Mouse (Mus musculus) limb, embryonic 12.5 days (tissue): ENCODE results near the gene Arhgap35. TPM values are rescaled to one million over a fixed set of nuclear protein-coding genes. Genes with fewer than 3 reads are reported as not detected.

Experiments used
- ATAC-seq: fragments of 200-750 bp; cut with Nextera tagmentation; 2 replicates; pipeline ENCODE4 v1.8.0; 2017; ENCODE audit warnings: low read depth, moderate TSS enrichment; ENCODE audit not compliant: insufficient number of reproducible peaks, insufficient read depth, low FRiP score, low TSS enrichment
- H3K27ac ChIP-seq: fragments of 300-500 bp; sonication (generic); 2 replicates; pipeline ENCODE4 v1.5.1; 2016; ENCODE audit warnings: mild to moderate bottlenecking, moderate library complexity
- H3K27me3 ChIP-seq: fragments of 300-500 bp; sonication (generic); 2 replicates; pipeline ENCODE4 v1.6.1; 2016; ENCODE audit warnings: mild to moderate bottlenecking, moderate library complexity
- H3K36me3 ChIP-seq: fragments of 300-500 bp; sonication (generic); 2 replicates; pipeline ENCODE4 v1.6.1; 2016; ENCODE audit warnings: mild to moderate bottlenecking, moderate library complexity
- H3K4me1 ChIP-seq: fragments of 300-500 bp; sonication (generic); replicated peaks from 2 replicates; pipeline ENCODE4 v1.6.1; 2016
- H3K4me2 ChIP-seq: fragments of 300-500 bp; sonication (generic); 2 replicates; pipeline ENCODE4 v1.6.1; 2016; ENCODE audit warnings: mild to moderate bottlenecking, moderate library complexity
- H3K4me3 ChIP-seq: fragments of 300-500 bp; sonication (generic); replicated peaks from 2 replicates; pipeline ENCODE4 v1.5.1; 2016; ENCODE audit warnings: mild to moderate bottlenecking
- H3K9ac ChIP-seq: fragments of 300-500 bp; sonication (generic); replicated peaks from 2 replicates; pipeline ENCODE4 v1.6.1; 2016; ENCODE audit warnings: mild to moderate bottlenecking, moderate library complexity
- H3K9me3 ChIP-seq: fragments of 300-500 bp; sonication (generic); 2 replicates; pipeline ENCODE4 v1.6.1; 2016; ENCODE audit warnings: mild to moderate bottlenecking, moderate library complexity
- WGBS: fragments of 180-500 bp; shearing (Covaris S2); methylation state at CpG from one replicate; pipeline ENCODE4 v1.1.7; 2016; 5-methylcytosine and 5-hydroxymethylcytosine counted together
- polyA plus RNA-seq: library from polyadenylated mRNA; unstranded; fragments of >200 nt; fragmentation: Nextera tagmentation; extraction: Ambion mirVana; gene quantifications from 2 replicates; pipeline ENCODE4 v1.2.1, GENCODE M21; 2016

The Arhgap35 gene
- polyA plus RNA-seq, 1 experiment from 2014 or later, result 25.6 TPM

GRCm38 (mm10) chr7:16570737-16571136, 44.1 kb downstream of the Arhgap35 start:
- Histone ChIP-seq H3K27me3 (no peaks in the 10 kb centered on the region), H3K9me3 (no peaks in the 10 kb centered on the region), H3K4me2 (no peak overlapping the region), H3K4me3 (no peak overlapping the region), H3K27ac (no peak overlapping the region), H3K4me1 (peaks cover 10% of the 10 kb centered on the region; the same call in 1 of the 2 replicates), H3K9ac (no peak overlapping the region), H3K36me3 (peaks cover 4% of the 10 kb centered on the region; the same call in 1 of the 2 replicates)
- no peak for ATAC-seq
- 78% methylated on average over 1 of the region's 1 CpGs for WGBS

GRCm38 (mm10) chr7:16564491-16564890, 50.3 kb downstream of the Arhgap35 start:
- ATAC-seq, result no peak
- Histone ChIP-seq H3K9me3 (no peaks in the 10 kb centered on the region), H3K4me1 (no peaks in the 10 kb centered on the region), H3K27ac (no peak overlapping the region), H3K36me3 (peaks cover 60% of the 10 kb centered on the region), H3K4me2 (no peak overlapping the region), H3K27me3 (no peaks in the 10 kb centered on the region), H3K4me3 (no peak overlapping the region), H3K9ac (no peak overlapping the region)
- 86% methylated on average over 8 of the region's 8 CpGs for WGBS

DNA sequence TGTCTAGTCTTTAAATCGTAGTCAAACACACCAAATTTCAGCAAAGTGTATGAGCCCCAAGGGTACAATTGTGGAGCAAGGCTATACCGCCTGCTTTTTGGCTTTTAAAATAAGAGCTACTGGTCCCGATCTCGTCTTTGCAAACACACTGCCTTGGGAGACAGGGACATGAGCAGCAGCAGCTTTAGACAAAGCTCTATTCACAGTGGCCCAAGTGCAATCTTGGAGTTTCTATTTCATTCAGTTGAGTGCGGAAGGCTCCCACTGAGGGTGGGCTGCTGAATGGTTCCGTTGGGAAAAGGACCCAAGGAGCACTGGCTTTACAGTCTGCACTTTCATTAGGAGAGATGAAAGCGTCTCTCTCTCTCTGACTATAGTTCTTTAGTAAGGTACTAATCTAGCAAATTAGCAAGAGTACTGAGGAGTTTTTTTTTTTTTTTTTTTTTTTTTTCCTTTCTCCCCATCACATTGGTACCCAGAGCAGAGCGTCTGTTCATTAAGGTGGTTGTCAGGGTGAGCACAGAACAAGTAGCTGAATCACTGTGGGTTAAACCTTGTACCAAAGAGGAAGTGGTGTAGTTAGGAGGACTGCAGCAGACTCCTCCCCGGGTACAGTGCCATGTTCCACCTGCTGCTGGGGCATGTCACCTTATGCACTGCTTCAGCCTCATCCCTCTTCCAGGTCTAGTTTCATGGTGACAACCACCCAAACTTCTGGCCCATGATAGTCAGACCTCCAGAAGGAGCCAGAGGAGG, 56.8 kb downstream of the Arhgap35 start:
- Histone ChIP-seq H3K4me1 (peaks cover 37% of the 10 kb centered on the region), H3K4me3 (no peak overlapping the region), H3K4me2 (no peak overlapping the region), H3K36me3 (peaks cover 53% of the 10 kb centered on the region), H3K9ac (no peak overlapping the region), H3K9me3 (no peaks in the 10 kb centered on the region), H3K27ac (no peak overlapping the region), H3K27me3 (no peaks in the 10 kb centered on the region)
- ATAC-seq, result no peak
- 56% methylated on average over 9 of the region's 9 CpGs for whole genome bisulfite sequencing

- Histone ChIP-seq H3K27me3 (no peaks in the 10 kb centered on the region), H3K9me3 (no peaks in the 10 kb centered on the region), H3K4me3 (no peak overlapping the region), H3K4me2 (no peak overlapping the region), H3K27ac (0 out of 2 replicates have a peak overlapping the region, but pooled peaks have one; percentile 12), H3K9ac (no peak overlapping the region), H3K36me3 (peaks cover 46% of the 10 kb centered on the region), H3K4me1 (peaks cover 37% of the 10 kb centered on the region)
- 50% methylated on average over 4 of the region's 4 CpGs for WGBS
- ATAC-seq, result no peak
Measured at GRCm38 (mm10) chr7:16557251-16557650, 57.5 kb downstream of the Arhgap35 start.

- 94% methylated on average over 3 of the region's 3 CpGs for WGBS
- ATAC-seq, result no peak
- H3K4me1 ChIP-seq, result peaks cover 37% of the 10 kb centered on the region
- no peak overlapping the region for H3K27ac ChIP-seq
- no peaks in the 10 kb centered on the region for H3K27me3 ChIP-seq
- no peaks in the 10 kb centered on the region for H3K9me3 ChIP-seq
- no peak overlapping the region for H3K4me2 ChIP-seq
- no peak overlapping the region for H3K4me3 ChIP-seq
- H3K36me3 ChIP-seq, result peaks cover 33% of the 10 kb centered on the region
- no peak overlapping the region for H3K9ac ChIP-seq
Measured at GRCm38 (mm10) chr7:16554215-16554614, 60.6 kb downstream of the Arhgap35 start.

DNA sequence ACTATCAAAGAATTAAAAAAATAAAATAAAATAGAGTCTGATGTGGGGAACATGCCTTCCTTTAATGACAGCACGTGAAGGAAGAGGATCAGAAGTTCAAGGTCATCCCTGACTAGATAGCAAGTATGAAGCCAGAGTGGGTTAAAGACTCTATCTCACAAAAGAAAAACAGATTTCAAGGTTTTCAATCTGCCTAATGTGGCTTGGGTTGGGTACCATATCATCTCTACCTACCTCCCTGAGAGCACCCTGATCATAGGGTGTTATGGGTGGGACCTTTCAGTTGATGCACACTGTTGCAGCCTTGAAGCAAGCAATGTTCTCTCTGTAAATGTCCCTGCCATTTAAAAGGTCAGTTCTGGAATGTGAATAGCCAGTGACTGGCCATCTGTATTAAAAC, 63.2 kb downstream of the Arhgap35 start:
- H3K36me3 ChIP-seq, result peaks cover 52% of the 10 kb centered on the region
- no peaks in the 10 kb centered on the region for H3K9me3 ChIP-seq
- H3K27ac ChIP-seq, result no peak overlapping the region
- H3K27me3 ChIP-seq, result no peaks in the 10 kb centered on the region
- ATAC-seq, result no peak
- 83% methylated on average over 1 of the region's 1 CpGs for WGBS
- H3K4me2 ChIP-seq, result no peak overlapping the region
- no peak overlapping the region for H3K4me3 ChIP-seq
- H3K4me1 ChIP-seq, result peaks cover 13% of the 10 kb centered on the region; the same call in 1 of the 2 replicates
- no peak overlapping the region for H3K9ac ChIP-seq

- H3K27me3 ChIP-seq, result no peaks in the 10 kb centered on the region
- no peak for ATAC-seq
- peaks cover 61% of the 10 kb centered on the region for H3K36me3 ChIP-seq
- H3K9ac ChIP-seq, result no peak overlapping the region
- no peak overlapping the region for H3K4me3 ChIP-seq
- H3K9me3 ChIP-seq, result no peaks in the 10 kb centered on the region
- 86% methylated on average over 1 of the region's 1 CpGs for WGBS
- H3K4me2 ChIP-seq, result no peak overlapping the region
- H3K4me1 ChIP-seq, result 0 out of 2 replicates have a peak, but pooled peaks cover 8% of the 10 kb centered on the region
- no peak overlapping the region for H3K27ac ChIP-seq
Measured at GRCm38 (mm10) chr7:16549299-16549698, 65.5 kb downstream of the Arhgap35 start.

DNA sequence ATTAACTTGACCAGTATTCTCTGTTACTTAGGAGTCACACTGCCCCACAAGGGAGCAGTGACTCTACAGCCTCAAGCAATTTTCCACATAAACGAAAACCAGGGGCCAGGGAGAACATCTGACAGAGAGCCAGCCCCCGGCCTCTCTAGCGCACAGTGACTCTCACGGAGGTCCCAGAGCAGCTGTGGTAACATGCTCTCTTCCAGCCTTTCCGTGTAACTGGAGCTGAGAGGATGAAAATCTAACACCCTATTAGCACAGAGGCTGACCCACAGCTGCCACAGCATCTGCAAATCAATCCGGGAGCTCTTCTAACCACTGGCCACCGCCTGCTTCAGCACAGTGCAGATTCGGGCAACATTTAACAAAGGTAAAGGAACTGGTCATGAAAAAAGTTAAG, 70.0 kb downstream of the Arhgap35 start:
- Histone ChIP-seq H3K4me2 (no peak overlapping the region), H3K27ac (no peak overlapping the region), H3K4me3 (no peak overlapping the region), H3K36me3 (peaks cover 78% of the 10 kb centered on the region), H3K27me3 (no peaks in the 10 kb centered on the region), H3K9ac (no peak overlapping the region), H3K4me1 (0 out of 2 replicates have a peak, but pooled peaks cover 12% of the 10 kb centered on the region), H3K9me3 (no peaks in the 10 kb centered on the region)
- ATAC-seq, result peak; percentile 71
- 46% methylated on average over 8 of the region's 8 CpGs for WGBS

- H3K27ac ChIP-seq, result no peak overlapping the region
- no peak overlapping the region for H3K4me3 ChIP-seq
- no peak overlapping the region for H3K4me2 ChIP-seq
- 86% methylated on average over 5 of the region's 5 CpGs for WGBS
- no peaks in the 10 kb centered on the region for H3K27me3 ChIP-seq
- H3K4me1 ChIP-seq, result no peaks in the 10 kb centered on the region
- H3K36me3 ChIP-seq, result peaks cover 79% of the 10 kb centered on the region
- ATAC-seq, result no peak
- H3K9ac ChIP-seq, result no peak overlapping the region
- H3K9me3 ChIP-seq, result no peaks in the 10 kb centered on the region
Measured at GRCm38 (mm10) chr7:16537220-16537903, 77.4 kb downstream of the Arhgap35 start.

GRCm38 (mm10) chr7:16525995-16526394, 88.8 kb downstream of the Arhgap35 start:
- Histone ChIP-seq H3K9ac (no peak overlapping the region), H3K36me3 (peaks cover 47% of the 10 kb centered on the region), H3K4me3 (no peak overlapping the region), H3K27ac (no peak overlapping the region), H3K27me3 (no peaks in the 10 kb centered on the region), H3K9me3 (no peaks in the 10 kb centered on the region), H3K4me1 (no peaks in the 10 kb centered on the region), H3K4me2 (no peak overlapping the region)
- 92% methylated on average over 2 of the region's 2 CpGs for WGBS
- ATAC-seq, result no peak

DNA sequence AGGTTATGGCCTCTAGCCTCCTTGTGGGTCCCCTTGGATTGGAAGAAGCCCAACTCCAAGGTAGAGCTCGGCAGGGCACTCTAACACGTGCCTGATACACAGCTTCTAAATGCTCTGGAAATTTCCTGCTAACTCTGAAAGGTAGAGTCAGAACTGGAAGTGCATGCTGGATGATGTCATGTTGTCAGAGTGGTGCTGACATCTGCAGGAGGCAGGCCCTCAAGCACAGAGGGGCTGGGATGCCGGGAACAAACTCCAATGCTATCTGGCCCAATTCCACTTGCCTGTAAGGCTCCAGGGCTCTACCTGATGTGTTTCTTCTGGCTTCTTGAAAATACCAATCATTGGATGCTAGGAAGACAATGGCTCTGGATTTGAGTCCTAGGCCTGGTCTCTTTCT, 89.3 kb downstream of the Arhgap35 start:
- no peak overlapping the region for H3K4me2 ChIP-seq
- peaks cover 45% of the 10 kb centered on the region for H3K36me3 ChIP-seq
- H3K27me3 ChIP-seq, result no peaks in the 10 kb centered on the region
- no peak overlapping the region for H3K27ac ChIP-seq
- no peaks in the 10 kb centered on the region for H3K4me1 ChIP-seq
- ATAC-seq, result no peak
- no peak overlapping the region for H3K4me3 ChIP-seq
- H3K9me3 ChIP-seq, result no peaks in the 10 kb centered on the region
- 84% methylated on average over 3 of the region's 3 CpGs for WGBS
- H3K9ac ChIP-seq, result no peak overlapping the region
